Mouse (Mus musculus) hindbrain, embryonic 12.5 days (tissue): ENCODE data around the gene Lancl2. TPM values are rescaled to one million over a fixed set of nuclear protein-coding genes. Genes with fewer than 3 reads are reported as not detected.

ENCODE experiments used
- ATAC-seq: fragments of 200-750 bp; cut with Nextera tagmentation; 2 replicates; pipeline ENCODE4 v1.8.0; 2017; ENCODE audit warnings: moderate TSS enrichment; ENCODE audit not compliant: low FRiP score
- H3K27ac ChIP-seq: fragments of 300-500 bp; sonication (generic); 2 replicates; pipeline ENCODE4 v1.5.1; 2016; ENCODE audit warnings: mild to moderate bottlenecking
- H3K27me3 ChIP-seq: fragments of 300-500 bp; sonication (generic); 2 replicates; pipeline ENCODE4 v1.6.1; 2016; ENCODE audit warnings: mild to moderate bottlenecking
- H3K36me3 ChIP-seq: fragments of 300-500 bp; sonication (generic); 2 replicates; pipeline ENCODE4 v1.6.1; 2016; ENCODE audit warnings: mild to moderate bottlenecking
- H3K4me1 ChIP-seq: fragments of 300-500 bp; sonication (generic); 2 replicates; pipeline ENCODE4 v1.6.1; 2016
- H3K4me2 ChIP-seq: fragments of 300-500 bp; sonication (generic); replicated peaks from 2 replicates; pipeline ENCODE4 v1.6.1; 2016; ENCODE audit warnings: mild to moderate bottlenecking
- H3K4me3 ChIP-seq: fragments of 300-500 bp; sonication (generic); 2 replicates; pipeline ENCODE4 v1.5.1; 2016; ENCODE audit warnings: mild to moderate bottlenecking
- H3K9ac ChIP-seq: fragments of 300-500 bp; sonication (generic); 2 replicates; pipeline ENCODE4 v1.6.1; 2016; ENCODE audit warnings: mild to moderate bottlenecking, moderate library complexity
- H3K9me3 ChIP-seq: fragments of 300-500 bp; sonication (generic); replicated peaks from 2 replicates; pipeline ENCODE4 v1.6.1; 2016; ENCODE audit warnings: mild to moderate bottlenecking
- WGBS: fragments of 180-500 bp; shearing (Covaris S2); methylation state at CpG from one replicate; pipeline ENCODE4 v1.1.7; 2016; 5-methylcytosine and 5-hydroxymethylcytosine counted together
- polyA plus RNA-seq: library from polyadenylated mRNA; unstranded; fragments of >200 nt; fragmentation: Nextera tagmentation; extraction: Ambion mirVana; gene quantifications from 2 replicates; pipeline ENCODE4 v1.2.1, GENCODE M21; 2016

The Lancl2 gene
- polyA plus RNA-seq, 1 experiment from 2014 or later: 54.5 TPM

DNA sequence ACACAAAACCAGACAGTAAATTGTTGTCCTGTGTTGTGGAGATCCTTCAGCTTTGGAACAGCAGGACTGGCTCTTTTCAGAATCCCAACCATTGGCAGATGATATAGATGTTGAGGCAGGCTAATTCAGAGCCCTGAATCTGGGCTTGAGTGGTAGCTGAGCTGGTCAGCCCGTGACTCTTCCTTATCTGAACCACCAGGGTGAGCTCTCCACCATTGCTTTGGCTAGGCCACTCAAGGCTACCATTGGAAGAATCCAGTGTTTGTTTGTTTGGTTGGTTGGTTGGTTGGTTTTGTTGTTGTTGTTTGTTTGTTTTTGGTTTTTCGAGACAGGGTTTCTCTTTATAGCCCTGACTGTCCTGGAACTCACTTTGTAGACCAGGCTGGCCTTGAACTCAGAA, 41.0 kb downstream of the Lancl2 start:
- no peaks in the 10 kb centered on the region for H3K9me3 ChIP-seq
- H3K36me3 ChIP-seq: peaks cover 4% of the 10 kb centered on the region; the same call in 1 of the 2 replicates
- no peak overlapping the region for H3K27ac ChIP-seq
- H3K4me2 ChIP-seq: no peak overlapping the region
- no peak overlapping the region for H3K9ac ChIP-seq
- no peak overlapping the region for H3K4me3 ChIP-seq
- WGBS: 80% methylated on average over 2 of the region's 2 CpGs
- no peak for ATAC-seq
- H3K4me1 ChIP-seq: no peaks in the 10 kb centered on the region
- H3K27me3 ChIP-seq: no peaks in the 10 kb centered on the region

DNA sequence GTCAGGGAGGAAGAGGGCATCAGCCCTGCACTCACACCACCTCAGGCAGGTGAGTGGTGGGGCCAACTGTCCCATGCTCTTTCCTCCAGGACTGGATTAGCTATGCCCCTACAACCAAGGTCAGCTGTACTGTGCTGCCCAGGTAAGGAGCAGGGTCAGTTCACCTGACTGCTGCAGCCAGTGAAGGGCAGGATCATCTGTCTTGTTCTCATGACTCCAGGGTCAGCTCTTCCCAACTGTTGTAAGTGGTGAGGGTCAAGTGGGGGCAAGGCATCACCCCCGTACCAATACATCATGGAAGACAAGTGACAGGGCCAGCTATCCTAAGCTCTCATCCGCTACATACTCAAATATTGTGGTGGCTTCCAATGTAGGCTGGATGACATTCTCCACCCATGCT, 41.8 kb downstream of the Lancl2 start:
- Histone ChIP-seq H3K9ac (no peak overlapping the region), H3K27ac (no peak overlapping the region), H3K4me3 (no peak overlapping the region), H3K4me2 (no peak overlapping the region), H3K27me3 (no peaks in the 10 kb centered on the region), H3K36me3 (no peaks in the 10 kb centered on the region), H3K9me3 (no peaks in the 10 kb centered on the region), H3K4me1 (no peaks in the 10 kb centered on the region)
- ATAC-seq: no peak
- WGBS: 96% methylated on average over 2 of the region's 2 CpGs

DNA sequence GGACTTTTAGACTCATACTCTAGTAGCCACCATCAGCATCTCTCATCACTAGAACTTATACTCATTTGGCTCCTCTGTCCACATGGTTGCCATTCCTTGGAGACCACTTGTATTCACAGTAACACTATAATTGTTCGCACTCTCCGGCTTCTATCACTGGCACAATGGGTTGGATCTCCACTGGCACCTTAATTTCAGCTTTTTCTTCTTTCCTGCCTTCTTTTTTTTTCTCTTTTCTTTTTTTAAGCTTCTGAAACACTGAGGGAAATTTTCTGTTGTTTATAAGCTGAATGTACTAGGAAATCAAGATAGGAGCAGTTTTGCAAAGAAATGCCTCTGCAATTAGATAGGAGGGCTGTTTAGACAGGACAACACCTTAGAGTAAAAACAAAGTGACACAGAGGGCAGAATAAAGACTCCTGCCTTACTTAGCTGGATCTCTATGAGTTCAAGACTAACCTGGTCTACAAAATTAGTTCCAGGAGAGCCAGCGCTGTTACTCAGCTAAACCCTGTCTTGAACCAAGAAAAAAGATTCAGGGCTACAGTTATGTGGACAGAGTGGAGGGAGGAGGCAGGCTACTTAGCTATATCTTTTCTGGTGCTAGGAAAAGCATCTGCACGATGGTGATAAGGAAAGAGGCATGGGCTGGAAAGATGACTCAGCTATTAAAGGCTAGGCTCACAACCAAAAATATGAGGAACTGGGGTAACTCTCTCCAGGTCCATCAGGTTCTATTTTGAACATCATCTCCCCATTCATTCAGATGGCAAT, 42.8 kb downstream of the Lancl2 start:
- 94% methylated on average over 4 of the region's 4 CpGs for WGBS

GRCm38 (mm10) chr6:57745748-57746129, 43.4 kb downstream of the Lancl2 start:
- no peak overlapping the region for H3K4me2 ChIP-seq
- H3K9me3 ChIP-seq: no peaks in the 10 kb centered on the region
- WGBS: 82% methylated on average over 2 of the region's 2 CpGs
- no peaks in the 10 kb centered on the region for H3K4me1 ChIP-seq
- H3K27me3 ChIP-seq: no peaks in the 10 kb centered on the region
- no peak overlapping the region for H3K9ac ChIP-seq
- no peaks in the 10 kb centered on the region for H3K36me3 ChIP-seq
- H3K27ac ChIP-seq: no peak overlapping the region
- no peak overlapping the region for H3K4me3 ChIP-seq
- ATAC-seq: no peak

More for the DNA sequence above, 42.8 kb downstream of the Lancl2 start:
- Histone ChIP-seq H3K4me3 (no peak overlapping the region), H3K9me3 (no peaks in the 10 kb centered on the region), H3K9ac (no peak overlapping the region), H3K4me1 (no peaks in the 10 kb centered on the region), H3K27ac (no peak overlapping the region), H3K36me3 (no peaks in the 10 kb centered on the region), H3K4me2 (no peak overlapping the region), H3K27me3 (no peaks in the 10 kb centered on the region)
- no peak for ATAC-seq

DNA sequence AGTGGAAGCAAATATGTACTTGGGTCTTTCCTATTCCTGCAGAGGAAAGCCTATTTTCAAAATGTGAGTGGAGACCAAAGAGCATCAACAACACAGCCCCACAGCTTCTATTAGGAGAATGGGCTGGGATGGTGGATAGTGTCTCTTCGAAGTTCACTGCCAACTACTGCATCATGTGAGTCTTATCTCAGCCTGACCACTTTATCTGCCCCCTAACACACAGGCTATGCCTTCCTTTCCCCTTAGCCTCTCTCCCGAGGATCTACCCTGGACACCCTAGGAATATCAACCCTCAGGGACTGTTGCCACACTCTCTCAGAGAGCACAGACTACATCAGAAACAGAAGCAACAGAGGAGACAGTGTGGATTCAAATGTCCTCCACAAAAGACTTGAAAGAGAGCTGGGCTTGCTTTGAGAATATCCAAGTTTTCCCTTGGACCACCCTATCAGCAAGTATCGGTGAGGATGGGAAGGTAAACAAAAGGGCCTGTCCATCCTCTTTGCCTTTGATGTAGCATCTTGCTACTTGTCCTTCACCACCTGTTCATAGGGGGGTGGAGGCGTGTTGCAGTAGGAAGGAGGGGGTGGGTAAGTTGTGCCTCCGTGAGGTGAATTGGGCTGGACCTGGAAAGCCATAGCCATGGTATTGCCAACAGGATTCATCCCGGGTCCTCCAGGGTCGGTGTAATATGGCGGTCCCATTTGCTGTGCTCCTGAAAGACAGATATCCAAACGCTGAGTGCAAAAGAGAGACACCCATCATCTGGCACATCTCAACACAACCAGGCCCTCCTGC, 51.8 kb downstream of the Lancl2 start:
- no peaks in the 10 kb centered on the region for H3K4me1 ChIP-seq
- H3K4me3 ChIP-seq: no peak overlapping the region
- H3K4me2 ChIP-seq: no peak overlapping the region
- no peak for ATAC-seq
- H3K9ac ChIP-seq: no peak overlapping the region
- H3K36me3 ChIP-seq: peaks cover 30% of the 10 kb centered on the region
- H3K27ac ChIP-seq: no peak overlapping the region
- 97% methylated on average over 9 of the region's 9 CpGs for WGBS
- H3K27me3 ChIP-seq: no peaks in the 10 kb centered on the region
- H3K9me3 ChIP-seq: no peaks in the 10 kb centered on the region

DNA sequence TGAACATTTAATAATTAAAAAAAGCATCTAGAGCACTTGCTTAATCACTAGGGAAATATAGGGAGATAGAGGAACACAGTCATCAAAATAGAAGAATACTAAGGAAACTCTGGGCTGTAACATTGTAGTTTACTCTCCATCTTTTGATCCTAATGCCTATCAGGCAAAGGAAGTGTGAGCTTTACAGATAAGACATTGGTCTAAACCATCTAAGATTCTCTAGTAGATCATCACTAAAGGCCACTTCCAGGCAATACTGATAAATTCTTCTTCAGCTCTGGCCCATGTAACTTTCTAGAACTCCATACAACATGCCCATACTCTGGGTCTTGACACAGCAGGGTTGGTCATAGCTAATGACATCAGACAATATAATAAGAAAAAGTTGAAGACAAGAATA, 60.7 kb downstream of the Lancl2 start:
- H3K4me2 ChIP-seq: no peak overlapping the region
- H3K9me3 ChIP-seq: no peaks in the 10 kb centered on the region
- H3K9ac ChIP-seq: no peak overlapping the region
- H3K27me3 ChIP-seq: no peaks in the 10 kb centered on the region
- H3K4me3 ChIP-seq: no peak overlapping the region
- H3K4me1 ChIP-seq: no peaks in the 10 kb centered on the region
- H3K27ac ChIP-seq: no peak overlapping the region
- no peak for ATAC-seq
- peaks cover 13% of the 10 kb centered on the region for H3K36me3 ChIP-seq

GRCm38 (mm10) chr6:57765095-57765878, 62.9 kb downstream of the Lancl2 start:
- no peaks in the 10 kb centered on the region for H3K4me1 ChIP-seq
- 70% methylated on average over 3 of the region's 3 CpGs for WGBS
- ATAC-seq: no peak

DNA sequence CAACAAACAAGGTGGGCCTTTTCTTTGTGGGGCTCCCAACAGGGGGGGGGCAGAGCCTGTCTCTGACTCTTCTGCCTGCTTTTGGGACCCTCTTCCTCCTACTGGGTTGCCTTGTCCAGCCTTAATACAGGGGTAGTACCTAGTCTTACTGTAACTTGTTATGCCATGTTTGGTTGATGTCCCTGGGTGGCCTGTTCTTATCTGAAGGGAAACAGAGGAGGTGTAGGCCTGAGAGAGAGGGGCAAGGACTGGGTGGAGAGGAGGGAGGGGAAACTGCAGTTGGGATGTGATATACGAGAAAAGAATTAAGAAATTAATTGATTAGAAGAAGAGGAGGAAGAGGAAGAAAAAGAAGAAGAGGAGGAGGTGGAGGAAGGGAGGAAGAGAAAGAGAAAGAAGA, 63.9 kb downstream of the Lancl2 start:
- no peak overlapping the region for H3K9ac ChIP-seq
- H3K36me3 ChIP-seq: peaks cover 20% of the 10 kb centered on the region; the same call in 1 of the 2 replicates
- no peaks in the 10 kb centered on the region for H3K4me1 ChIP-seq
- H3K9me3 ChIP-seq: no peaks in the 10 kb centered on the region
- no peak overlapping the region for H3K27ac ChIP-seq
- H3K27me3 ChIP-seq: no peaks in the 10 kb centered on the region
- H3K4me2 ChIP-seq: no peak overlapping the region
- 93% methylated on average over 1 of the region's 1 CpGs for WGBS
- no peak overlapping the region for H3K4me3 ChIP-seq
- no peak for ATAC-seq

More at GRCm38 (mm10) chr6:57765095-57765878, 62.9 kb downstream of the Lancl2 start:
- H3K27me3 ChIP-seq: no peaks in the 10 kb centered on the region
- H3K27ac ChIP-seq: no peak overlapping the region
- no peaks in the 10 kb centered on the region for H3K9me3 ChIP-seq
- H3K9ac ChIP-seq: no peak overlapping the region
- H3K4me3 ChIP-seq: no peak overlapping the region
- H3K36me3 ChIP-seq: peaks cover 24% of the 10 kb centered on the region
- no peak overlapping the region for H3K4me2 ChIP-seq

GRCm38 (mm10) chr6:57767112-57767868, 65.0 kb downstream of the Lancl2 start:
- H3K36me3 ChIP-seq: peaks cover 15% of the 10 kb centered on the region; the same call in 1 of the 2 replicates
- H3K9ac ChIP-seq: no peak overlapping the region
- no peaks in the 10 kb centered on the region for H3K27me3 ChIP-seq
- H3K4me2 ChIP-seq: no peak overlapping the region
- H3K27ac ChIP-seq: no peak overlapping the region
- no peaks in the 10 kb centered on the region for H3K4me1 ChIP-seq
- WGBS: 89% methylated on average over 8 of the region's 8 CpGs
- no peak overlapping the region for H3K4me3 ChIP-seq
- H3K9me3 ChIP-seq: no peaks in the 10 kb centered on the region
- no peak for ATAC-seq

GRCm38 (mm10) chr6:57768948-57769525, 66.7 kb downstream of the Lancl2 start:
- H3K9ac ChIP-seq: no peak overlapping the region
- WGBS: 89% methylated on average over 7 of the region's 7 CpGs
- H3K27ac ChIP-seq: no peak overlapping the region
- no peaks in the 10 kb centered on the region for H3K9me3 ChIP-seq
- H3K36me3 ChIP-seq: peaks cover 26% of the 10 kb centered on the region
- ATAC-seq: no peak
- H3K4me3 ChIP-seq: no peak overlapping the region
- no peak overlapping the region for H3K4me2 ChIP-seq
- no peaks in the 10 kb centered on the region for H3K27me3 ChIP-seq
- H3K4me1 ChIP-seq: no peaks in the 10 kb centered on the region

DNA sequence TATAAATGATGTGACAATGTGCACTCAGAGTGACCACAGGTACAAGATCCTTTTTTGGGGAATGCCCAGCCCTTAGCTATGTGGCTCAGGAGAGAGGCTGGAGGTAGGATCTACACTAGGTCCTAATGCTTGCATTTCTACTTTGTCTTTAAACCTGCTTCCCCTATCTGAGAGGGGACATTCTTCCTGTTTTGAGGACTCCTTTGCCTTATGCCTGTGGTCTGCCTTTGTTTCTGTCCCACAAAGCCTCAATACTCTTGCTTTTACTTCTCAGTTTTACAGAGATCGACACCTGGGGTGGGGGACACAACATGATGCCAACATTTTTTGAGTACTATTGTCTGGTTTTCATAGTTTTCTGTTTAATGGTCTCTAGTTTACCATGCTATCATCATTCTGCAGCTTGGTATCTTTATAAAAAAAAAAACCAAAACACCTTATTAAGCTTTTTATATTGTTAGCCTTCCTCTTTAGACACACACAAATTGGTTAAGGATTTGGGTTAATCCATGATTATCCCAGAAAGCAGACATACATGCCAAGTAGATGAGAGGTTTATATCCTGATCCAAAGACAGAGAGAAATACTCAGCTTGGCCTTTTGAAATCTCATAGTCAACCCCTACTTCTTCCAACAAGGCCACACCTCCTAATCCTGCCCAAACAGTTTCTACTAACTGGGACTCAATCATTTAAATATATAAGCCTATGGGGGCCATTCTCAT, 68.3 kb downstream of the Lancl2 start:
- no peak for ATAC-seq
- Histone ChIP-seq H3K27ac (no peak overlapping the region), H3K9ac (no peak overlapping the region), H3K27me3 (no peaks in the 10 kb centered on the region), H3K9me3 (no peaks in the 10 kb centered on the region), H3K4me2 (no peak overlapping the region), H3K4me1 (no peaks in the 10 kb centered on the region), H3K36me3 (peaks cover 34% of the 10 kb centered on the region), H3K4me3 (no peak overlapping the region)
- 96% methylated on average over 1 of the region's 1 CpGs for WGBS
